Mouse (Mus musculus) 3T3-L1 (cell line): ENCODE results near the gene Dus2.

Experiments used
- DNase-seq: peaks from one replicate; pipeline ENCODE4 v3.0.0-alpha.2; 2015; ENCODE audit warnings: low read depth, low spot score

Gene Dus2

GRCm38 (mm10) chr8:106044151-106044550 lies 53.0 kb downstream of the Dus2 start:
- DNase-seq, result no peak

- no peak for DNase-seq
These were observed 55.9 kb downstream of the Dus2 start for GRCm38 (mm10) chr8:106046872-106047559.

GRCm38 (mm10) chr8:106047854-106048630 lies 56.9 kb downstream of the Dus2 start:
- DNase-seq, result no peak

GRCm38 (mm10) chr8:106049840-106050239 lies 58.7 kb downstream of the Dus2 start:
- DNase-seq, result no peak

GRCm38 (mm10) chr8:106051068-106051467 lies 59.9 kb downstream of the Dus2 start:
- no peak for DNase-seq

- DNase-seq, result no peak
These were observed 61.5 kb downstream of the Dus2 start for GRCm38 (mm10) chr8:106052510-106053089.

- no peak for DNase-seq
These were observed 63.2 kb downstream of the Dus2 start for GRCm38 (mm10) chr8:106054190-106054811.

- no peak for DNase-seq
These were observed 63.9 kb downstream of the Dus2 start for GRCm38 (mm10) chr8:106055038-106055437.

- DNase-seq, result no peak
These were observed 65.4 kb downstream of the Dus2 start for GRCm38 (mm10) chr8:106056455-106056982.

- peak; percentile 98 for DNase-seq
These were observed 67.8 kb downstream of the Dus2 start, which contains the start of gene Nfatc3 for GRCm38 (mm10) chr8:106058731-106059612. Nfatc3 (plus strand) TSS chr8:106058840.

- DNase-seq, result peak; percentile 60
These were observed 68.7 kb downstream of the Dus2 start for GRCm38 (mm10) chr8:106059613-106060371.

GRCm38 (mm10) chr8:106060521-106060920 lies 69.4 kb downstream of the Dus2 start:
- peak; percentile 36 for DNase-seq

- peak; percentile 13 for DNase-seq
These were observed 70.5 kb downstream of the Dus2 start for GRCm38 (mm10) chr8:106061686-106062085.

GRCm38 (mm10) chr8:106063046-106063445 lies 71.9 kb downstream of the Dus2 start:
- no peak for DNase-seq

GRCm38 (mm10) chr8:106066721-106067120 lies 75.6 kb downstream of the Dus2 start:
- no peak for DNase-seq

- DNase-seq, result peak; percentile 47
These were observed 78.4 kb downstream of the Dus2 start for GRCm38 (mm10) chr8:106069565-106069964.

- DNase-seq, result no peak
These were observed 81.0 kb downstream of the Dus2 start for GRCm38 (mm10) chr8:106072113-106072512.

- peak; percentile 45 for DNase-seq
These were observed 83.1 kb downstream of the Dus2 start for GRCm38 (mm10) chr8:106074236-106074635.

- DNase-seq, result no peak
These were observed 83.5 kb downstream of the Dus2 start for GRCm38 (mm10) chr8:106074659-106075058.
